Mouse (Mus musculus) embryonic stem cell, embryonic (primary cell): ENCODE data around the gene Gm10718.
"Not testable (repeated sequence)": the region's sequence is repeated elsewhere in the genome, so short reads cannot be mapped to it uniquely, and the experiment has no call there.

Experiments used
- CTCF ChIA-PET, 4 experiments: fragments of 300-600 bp in 2 of 4; fragments of 350-600 bp in 2 of 4; sonication (Branson Sonifier 250); formaldehyde crosslinking; loops; one replicate each; lab custom pipeline; 2022; ENCODE audit warnings: inconsistent platforms in 2 of 4; lab: Charles Lee
- POLR2A ChIA-PET, 4 experiments: fragments of 300-600 bp in 2 of 4; fragments of 350-600 bp in 2 of 4; sonication (Branson Sonifier 250); formaldehyde crosslinking; loops; one replicate each; lab custom pipeline; 2022; ENCODE audit warnings: antibody characterized with exemption in 4 of 4, inconsistent platforms in 1 of 4; lab: Charles Lee

Gm10718 gene

GRCm38 (mm10) chr9:3023312-3023984, at the start of gene Gm10718:
Gm10718 (plus strand) TSS chr9:3023547.
- CTCF ChIA-PET, POLR2A ChIA-PET: not testable (repeated sequence)

GRCm38 (mm10) chr9:3000445-3000972, 22.8 kb upstream of the Gm10718 start, which contains the start of gene Gm10722:
Gm10722 (plus strand) TSS chr9:3000922.
- CTCF ChIA-PET, POLR2A ChIA-PET: not testable (repeated sequence)

DNA sequence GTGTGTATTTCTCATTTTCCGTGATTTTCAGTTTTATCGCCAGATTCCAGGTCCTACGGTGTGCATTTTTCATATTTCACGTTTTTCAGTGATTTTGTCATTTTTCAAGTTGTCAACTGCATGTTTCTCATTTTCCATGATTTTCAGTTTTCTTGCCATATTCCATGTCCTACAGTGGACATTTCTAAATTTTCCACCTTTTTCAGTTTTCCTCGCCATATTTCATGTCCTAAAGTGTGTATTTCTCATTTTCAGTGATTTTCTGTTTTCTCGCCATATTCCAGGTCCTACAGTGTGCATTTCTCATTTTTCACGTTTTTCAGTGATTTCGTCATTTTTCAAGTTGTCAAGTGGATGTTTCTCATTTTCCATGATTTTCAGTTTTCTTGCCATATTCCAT, 22.3 kb upstream of the Gm10718 start:
- CTCF ChIA-PET, POLR2A ChIA-PET: not testable (repeated sequence)

DNA sequence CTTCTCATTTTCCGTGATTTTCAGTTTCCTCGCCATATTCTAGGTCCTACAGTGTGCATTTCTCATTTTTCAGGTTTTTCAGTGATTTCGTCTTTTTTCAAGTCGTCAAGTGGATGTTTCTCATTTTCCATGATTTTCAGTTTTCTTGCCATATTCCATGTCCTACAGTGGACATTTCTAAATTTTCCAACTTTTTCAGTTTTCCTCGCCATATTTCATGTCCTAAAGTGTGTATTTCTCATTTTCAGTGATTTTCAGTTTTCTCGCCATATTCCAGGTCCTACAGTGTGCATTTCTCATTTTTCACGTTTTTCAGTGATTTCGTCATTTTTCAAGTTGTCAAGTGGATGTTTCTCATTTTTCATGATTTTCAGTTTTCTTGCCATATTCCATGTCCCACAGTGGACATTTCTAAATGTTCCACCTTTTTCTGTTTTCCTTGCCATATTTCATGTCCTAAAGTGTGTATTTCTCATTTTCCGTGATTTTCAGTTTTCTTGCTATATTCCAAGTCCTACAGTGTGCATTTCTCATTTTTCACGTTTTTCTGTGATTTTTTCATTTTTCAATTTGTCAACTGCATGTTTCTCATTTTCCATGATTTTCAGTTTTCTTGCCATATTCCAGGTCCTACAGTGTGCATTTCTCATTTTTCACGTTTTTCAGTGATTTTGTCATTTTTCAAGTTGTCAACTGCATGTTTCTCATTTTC, 21.2 kb upstream of the Gm10718 start:
- CTCF ChIA-PET, POLR2A ChIA-PET: not testable (repeated sequence)

DNA sequence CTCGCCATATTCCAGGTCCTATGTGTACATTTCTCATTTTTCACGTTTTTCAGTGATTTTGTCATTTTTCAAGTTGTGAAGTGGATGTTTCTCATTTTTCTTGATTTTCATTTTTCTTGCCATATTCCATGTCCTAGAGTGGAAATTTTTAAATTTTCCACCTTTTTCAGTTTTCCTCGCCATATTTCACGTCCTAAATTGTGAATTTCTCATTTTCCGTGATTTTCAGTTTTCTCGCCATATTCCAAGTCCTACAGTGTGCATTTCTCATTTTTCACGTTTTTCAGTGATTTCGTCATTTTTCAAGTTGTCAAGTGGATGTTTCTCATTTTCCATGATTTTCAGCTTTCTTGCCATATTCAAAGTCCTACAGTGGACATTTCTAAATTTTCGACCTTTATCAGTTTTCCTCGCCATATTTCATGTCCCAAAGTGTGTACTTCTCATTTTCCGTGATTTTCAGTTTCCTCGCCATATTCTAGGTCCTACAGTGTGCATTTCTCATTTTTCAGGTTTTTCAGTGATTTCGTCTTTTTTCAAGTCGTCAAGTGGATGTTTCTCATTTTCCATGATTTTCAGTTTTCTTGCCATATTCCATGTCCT, 20.5 kb upstream of the Gm10718 start, which contains the start of gene Gm11168:
Gene Gm11168, plus strand, starts transcription at position 553 of the 603 bp plus-strand sequence.
- POLR2A ChIA-PET, CTCF ChIA-PET: not testable (repeated sequence)

GRCm38 (mm10) chr9:3006179-3006578, 17.2 kb upstream of the Gm10718 start:
- POLR2A ChIA-PET, CTCF ChIA-PET: not testable (repeated sequence)

DNA sequence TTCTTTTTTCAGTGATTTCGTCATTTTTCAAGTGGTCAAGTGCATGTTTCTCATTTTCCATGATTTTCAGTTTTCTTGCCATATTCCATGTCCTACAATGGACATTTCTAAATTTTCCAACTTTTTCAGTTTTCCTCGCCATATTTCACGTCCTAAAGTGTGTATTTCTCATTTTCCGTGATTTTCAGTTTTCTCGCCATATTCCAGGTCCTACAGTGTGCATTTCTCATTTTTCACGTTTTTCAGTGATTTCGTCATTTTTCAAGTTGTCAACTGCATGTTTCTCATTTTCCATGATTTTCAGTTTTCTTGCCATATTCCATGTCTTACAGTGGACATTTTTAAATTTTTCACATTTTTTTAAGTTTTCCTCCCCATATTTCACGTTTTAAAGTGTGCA, 16.7 kb upstream of the Gm10718 start:
- POLR2A ChIA-PET, CTCF ChIA-PET: not testable (repeated sequence)

- POLR2A ChIA-PET: not testable (repeated sequence)
Measured at GRCm38 (mm10) chr9:3007272-3007671, 16.1 kb upstream of the Gm10718 start.

GRCm38 (mm10) chr9:3009331-3009730, 14.0 kb upstream of the Gm10718 start:
- CTCF ChIA-PET: not testable (repeated sequence)

More at GRCm38 (mm10) chr9:3007272-3007671, 16.1 kb upstream of the Gm10718 start:
- CTCF ChIA-PET: not testable (repeated sequence)

GRCm38 (mm10) chr9:3012054-3012621, 11.2 kb upstream of the Gm10718 start:
- POLR2A ChIA-PET, CTCF ChIA-PET: not testable (repeated sequence)

More at GRCm38 (mm10) chr9:3009331-3009730, 14.0 kb upstream of the Gm10718 start:
- POLR2A ChIA-PET: not testable (repeated sequence)

DNA sequence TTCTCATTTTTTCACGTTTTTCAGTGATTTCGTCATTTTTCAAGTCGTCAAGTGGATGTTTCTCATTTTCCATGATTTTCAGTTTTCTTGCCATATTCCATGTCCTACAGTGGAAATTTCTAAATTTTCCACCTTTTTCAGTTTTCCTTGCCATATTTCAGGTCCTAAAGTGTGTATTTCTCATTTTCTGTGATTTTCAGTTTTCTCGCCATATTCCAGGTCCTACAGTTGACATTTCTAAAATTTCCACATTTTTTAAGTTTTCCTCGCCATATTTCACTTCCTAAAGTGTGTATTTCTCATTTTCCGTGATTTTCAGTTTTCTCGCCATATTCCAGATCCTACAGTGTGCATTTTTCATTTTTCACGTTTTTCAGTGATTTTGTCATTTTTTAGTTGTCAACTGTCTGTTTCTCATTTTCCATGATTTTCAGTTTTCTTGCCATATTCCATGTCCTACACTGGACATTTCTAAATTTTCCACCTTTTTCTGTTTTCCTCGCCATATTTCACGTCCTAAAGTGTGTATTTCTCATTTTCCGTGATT, 10.5 kb upstream of the Gm10718 start, which contains the start of gene Gm10721:
Gene Gm10721, plus strand, starts transcription at position 408 of the 547 bp plus-strand sequence.
- CTCF ChIA-PET, POLR2A ChIA-PET: not testable (repeated sequence)

- CTCF ChIA-PET, POLR2A ChIA-PET: not testable (repeated sequence)
Measured at GRCm38 (mm10) chr9:3015354-3015753, 8.0 kb upstream of the Gm10718 start, which contains the start of gene Gm10720. Gm10720 (plus strand) TSS chr9:3015654.

DNA sequence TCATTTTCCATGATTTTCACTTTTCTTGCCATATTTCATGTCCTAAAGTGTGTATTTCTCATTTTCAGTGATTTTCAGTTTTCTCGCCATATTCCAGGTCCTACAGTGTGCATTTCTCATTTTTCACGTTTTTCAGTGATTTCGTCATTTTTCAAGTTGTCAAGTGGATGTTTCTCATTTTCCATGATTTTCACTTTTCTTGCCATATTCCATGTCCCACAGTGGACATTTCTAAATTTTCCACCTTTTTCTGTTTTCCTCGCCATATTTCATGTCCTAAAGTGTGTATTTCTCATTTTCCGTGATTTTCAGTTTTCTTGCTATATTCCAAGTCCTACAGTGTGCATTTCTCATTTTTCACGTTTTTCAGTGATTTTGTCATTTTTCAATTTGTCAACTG, 7.5 kb upstream of the Gm10718 start:
- CTCF ChIA-PET, POLR2A ChIA-PET: not testable (repeated sequence)

DNA sequence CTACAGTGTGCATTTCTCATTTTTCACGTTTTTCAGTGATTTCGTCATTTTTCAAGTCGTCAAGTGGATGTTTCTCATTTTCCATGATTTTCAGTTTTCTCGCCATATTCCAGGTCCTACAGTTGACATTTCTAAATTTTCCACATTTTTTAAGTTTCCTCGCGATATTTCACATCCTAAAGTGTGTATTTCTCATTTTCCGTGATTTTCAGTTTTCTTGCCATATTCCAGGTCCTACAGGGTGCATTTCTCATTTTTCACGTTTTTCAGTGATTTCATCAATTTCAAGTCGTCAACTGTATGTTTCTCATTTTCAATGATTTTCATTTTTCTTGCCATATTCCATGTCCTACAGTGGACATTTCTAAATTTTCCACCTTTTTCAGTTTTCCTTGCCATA, 6.2 kb upstream of the Gm10718 start, which contains the start of gene Gm10719:
Gene Gm10719, plus strand, starts transcription at position 301 of the 400 bp plus-strand sequence.
- CTCF ChIA-PET, POLR2A ChIA-PET: not testable (repeated sequence)

- POLR2A ChIA-PET, CTCF ChIA-PET: not testable (repeated sequence)
Measured at GRCm38 (mm10) chr9:3018944-3019343, 4.4 kb upstream of the Gm10718 start.

DNA sequence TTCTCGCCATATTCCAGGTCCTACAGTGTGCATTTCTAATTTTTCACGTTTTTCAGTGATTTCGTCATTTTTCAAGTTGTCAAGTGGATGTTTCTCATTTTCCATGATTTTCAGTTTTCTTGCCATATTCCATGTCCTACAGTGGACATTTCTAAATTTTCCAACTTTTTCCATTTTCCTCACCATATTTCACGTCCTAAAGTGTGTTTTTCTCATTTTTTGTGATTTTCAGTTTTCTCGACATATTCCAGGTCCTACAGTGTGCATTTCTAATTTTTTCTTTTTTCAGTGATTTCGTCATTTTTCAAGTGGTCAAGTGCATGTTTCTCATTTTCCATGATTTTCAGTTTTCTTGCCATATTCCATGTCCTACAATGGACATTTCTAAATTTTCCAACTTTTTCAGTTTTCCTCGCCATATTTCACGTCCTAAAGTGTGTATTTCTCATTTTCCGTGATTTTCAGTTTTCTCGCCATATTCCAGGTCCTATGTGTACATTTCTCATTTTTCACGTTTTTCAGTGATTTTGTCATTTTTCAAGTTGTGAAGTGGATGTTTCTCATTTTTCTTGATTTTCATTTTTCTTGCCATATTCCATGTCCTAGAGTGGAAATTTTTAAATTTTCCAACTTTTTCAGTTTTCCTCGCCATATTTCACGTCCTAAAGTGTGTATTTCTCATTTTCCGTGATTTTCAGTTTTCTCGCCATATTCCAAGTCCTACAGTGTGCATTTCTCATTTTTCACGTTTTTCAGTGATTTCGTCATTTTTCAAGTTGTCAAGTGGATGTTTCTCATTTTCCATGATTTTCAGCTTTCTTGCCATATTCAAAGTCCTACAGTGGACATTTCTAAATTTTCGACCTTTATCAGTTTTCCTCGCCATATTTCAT, 3.3 kb upstream of the Gm10718 start:
- CTCF ChIA-PET, POLR2A ChIA-PET: not testable (repeated sequence)

DNA sequence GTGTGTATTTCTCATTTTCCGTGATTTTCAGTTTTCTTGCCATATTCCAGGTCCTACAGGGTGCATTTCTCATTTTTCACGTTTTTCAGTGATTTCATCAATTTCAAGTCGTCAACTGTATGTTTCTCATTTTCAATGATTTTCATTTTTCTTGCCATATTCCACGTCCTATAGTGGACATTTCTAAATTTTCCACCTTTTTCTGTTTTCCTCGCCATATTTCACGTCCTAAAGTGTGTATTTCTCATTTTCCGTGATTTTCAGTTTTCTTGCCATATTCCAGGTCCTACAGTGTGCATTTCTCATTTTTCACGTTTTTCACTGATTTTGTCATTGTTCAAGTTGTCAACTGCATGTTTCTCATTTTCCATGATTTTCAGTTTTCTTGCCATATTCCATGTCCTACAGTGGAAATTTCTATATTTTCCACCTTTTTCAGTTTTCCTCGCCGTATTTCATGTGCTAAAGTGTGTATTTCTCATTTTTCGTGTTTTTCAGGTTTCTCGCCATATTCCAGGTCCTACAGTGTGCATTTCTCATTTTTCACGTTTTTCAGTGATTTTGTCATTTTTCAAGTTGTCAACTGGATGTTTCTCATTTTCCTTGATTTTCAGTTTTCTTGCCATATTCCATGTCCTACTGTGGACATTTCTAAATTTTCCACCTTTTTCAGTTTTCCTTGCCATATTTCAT, 885 bp upstream of the Gm10718 start:
- POLR2A ChIA-PET, CTCF ChIA-PET: not testable (repeated sequence)
